Mouse (Mus musculus) liver, postnatal 0 days (tissue): ENCODE data around the gene Cyp11a1.

Experiments
- CTCF ChIP-seq: sonication (generic); IDR thresholded peaks from 2 replicates; pipeline ENCODE4 v1.5.1; 2016; ENCODE audit warnings: antibody characterized with exemption, low read depth
- EP300 ChIP-seq: IDR thresholded peaks from 2 replicates; pipeline ENCODE4 v1.6.1; 2016; ENCODE audit warnings: antibody characterized with exemption, low read depth, mild to moderate bottlenecking

DNA sequence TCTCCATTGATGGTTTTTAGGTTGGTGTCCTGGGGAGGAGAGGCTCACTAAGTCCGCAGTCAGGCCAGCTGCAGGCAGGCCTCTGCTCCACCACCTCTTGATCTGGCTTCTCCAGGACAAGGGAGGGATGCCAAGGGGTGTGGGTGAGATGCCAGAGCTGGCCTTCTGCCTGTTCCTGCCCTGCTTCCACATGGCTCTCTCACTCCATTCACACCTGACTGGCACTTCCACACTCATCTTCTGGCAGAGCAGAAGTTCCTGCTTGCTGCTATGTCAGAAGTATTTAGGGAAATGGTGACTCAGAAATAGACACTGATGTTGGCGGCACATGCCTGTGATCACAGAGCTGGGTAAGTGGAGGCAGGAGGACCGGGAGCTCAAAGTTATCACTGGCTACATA is 61.3 kb downstream of the Cyp11a1 start:
- no peak for TF ChIP-seq CTCF
- no peak for TF ChIP-seq EP300
